Mouse (Mus musculus) forebrain, embryonic 11.5 days (tissue): ENCODE measurements around the gene Tnfrsf8. TPM values are rescaled to one million over a fixed set of nuclear protein-coding genes. Genes with fewer than 3 reads are reported as not detected.

Source experiments
- ATAC-seq: fragments of 200-750 bp; cut with Nextera tagmentation; replicated peaks from 2 replicates; pipeline ENCODE4 v1.8.0; 2017; ENCODE audit warnings: moderate TSS enrichment; ENCODE audit not compliant: low FRiP score
- DNase-seq: peaks from one replicate; pipeline ENCODE4 v3.0.0-alpha.2; 2017; ENCODE audit warnings: low spot score
- H3K27ac ChIP-seq: fragments of 300-500 bp; sonication (generic); 2 replicates; pipeline ENCODE4 v1.5.1; 2014; ENCODE audit warnings: low read depth, low read length
- H3K27me3 ChIP-seq: fragments of 300-500 bp; sonication (generic); 2 replicates; pipeline ENCODE4 v1.6.1; 2014; ENCODE audit warnings: mild to moderate bottlenecking, low read length, mixed read lengths; ENCODE audit not compliant: control insufficient read depth, insufficient read depth
- H3K36me3 ChIP-seq: fragments of 300-500 bp; sonication (generic); 2 replicates; pipeline ENCODE4 v1.6.1; 2014; ENCODE audit warnings: mild to moderate bottlenecking, low read length, moderate library complexity, mixed read lengths; ENCODE audit not compliant: control insufficient read depth, insufficient read depth
- H3K4me1 ChIP-seq: fragments of 300-500 bp; sonication (generic); replicated peaks from 2 replicates; pipeline ENCODE4 v1.6.1; 2014; ENCODE audit warnings: low read length, mixed read lengths; ENCODE audit not compliant: control insufficient read depth, insufficient read depth
- H3K4me2 ChIP-seq: fragments of 300-500 bp; sonication (generic); 2 replicates; pipeline ENCODE4 v1.6.1; 2014; ENCODE audit warnings: low read depth, mild to moderate bottlenecking, low read length, moderate library complexity, mixed read lengths; ENCODE audit not compliant: severe bottlenecking
- H3K4me3 ChIP-seq: fragments of 300-500 bp; sonication (generic); 2 replicates; pipeline ENCODE4 v1.5.1; 2014; ENCODE audit warnings: low read depth, low read length
- H3K9ac ChIP-seq: fragments of 300-500 bp; sonication (generic); 2 replicates; pipeline ENCODE4 v1.6.1; 2014; ENCODE audit warnings: low read length
- H3K9me3 ChIP-seq: fragments of 300-500 bp; sonication (generic); 2 replicates; pipeline ENCODE4 v1.6.1; 2016; ENCODE audit warnings: low read length, mixed read lengths; ENCODE audit not compliant: control insufficient read depth
- WGBS: fragments of 180-500 bp; shearing (Covaris S2); extraction: QIAGEN DNeasy Blood & Tissue Kit; methylation state at CpG from one replicate; pipeline ENCODE4 v1.1.7; 2014; 5-methylcytosine and 5-hydroxymethylcytosine counted together
- polyA plus RNA-seq: library from polyadenylated mRNA; unstranded; fragments of >200 nt; fragmentation: Nextera tagmentation; extraction: Ambion mirVana; gene quantifications from 2 replicates; pipeline ENCODE4 v1.2.1, GENCODE M21; 2014

Tnfrsf8 gene
- polyA plus RNA-seq, 1 experiment from 2014 or later = not detected

GRCm38 (mm10) chr4:145224613-145225012 is 90.4 kb downstream of the Tnfrsf8 start:
- Histone ChIP-seq H3K4me1 (no peaks in the 10 kb centered on the region), H3K36me3 (no peaks in the 10 kb centered on the region), H3K9me3 (no peaks in the 10 kb centered on the region), H3K27ac (no peak overlapping the region), H3K27me3 (no peaks in the 10 kb centered on the region), H3K4me3 (no peak overlapping the region), H3K4me2 (no peak overlapping the region), H3K9ac (no peak overlapping the region)
- ATAC-seq (no peak), DNase-seq (no peak)
- 91% methylated on average over 4 of the region's 4 CpGs for WGBS

GRCm38 (mm10) chr4:145222064-145222463 is 92.9 kb downstream of the Tnfrsf8 start:
- 89% methylated on average over 8 of the region's 8 CpGs for WGBS
- DNase-seq (no peak), ATAC-seq (no peak)

DNA sequence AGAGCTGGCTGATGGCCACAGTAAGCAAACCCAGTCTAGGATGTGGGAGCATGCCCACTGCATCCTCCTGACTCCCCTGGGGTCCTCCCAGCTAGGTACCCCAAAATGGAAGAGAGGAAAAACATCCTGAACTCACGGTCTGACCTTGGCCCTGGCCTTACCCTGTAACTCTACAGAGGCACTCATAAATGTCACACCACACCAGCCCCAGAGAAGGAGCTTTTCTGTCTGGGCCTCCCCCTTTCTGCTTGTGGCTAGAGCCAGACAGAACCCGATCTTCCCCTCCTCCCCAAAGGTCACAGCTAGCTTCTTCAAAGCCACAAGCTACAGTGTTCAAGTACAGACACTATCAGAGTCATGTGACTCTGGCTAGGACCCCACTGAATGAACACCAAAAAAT is 93.6 kb downstream of the Tnfrsf8 start:
- H3K4me3 ChIP-seq = no peak overlapping the region
- H3K27ac ChIP-seq = no peak overlapping the region
- ATAC-seq = no peak
- H3K27me3 ChIP-seq = no peaks in the 10 kb centered on the region
- no peak overlapping the region for H3K4me2 ChIP-seq
- no peaks in the 10 kb centered on the region for H3K4me1 ChIP-seq
- WGBS = 69% methylated on average over 2 of the region's 2 CpGs
- H3K9ac ChIP-seq = no peak overlapping the region
- H3K36me3 ChIP-seq = no peaks in the 10 kb centered on the region
- no peak for DNase-seq
- no peaks in the 10 kb centered on the region for H3K9me3 ChIP-seq

More at GRCm38 (mm10) chr4:145222064-145222463, 92.9 kb downstream of the Tnfrsf8 start:
- Histone ChIP-seq H3K4me1 (no peaks in the 10 kb centered on the region), H3K9me3 (no peaks in the 10 kb centered on the region), H3K4me3 (no peak overlapping the region), H3K36me3 (no peaks in the 10 kb centered on the region), H3K9ac (no peak overlapping the region), H3K4me2 (no peak overlapping the region), H3K27ac (no peak overlapping the region), H3K27me3 (no peaks in the 10 kb centered on the region)

DNA sequence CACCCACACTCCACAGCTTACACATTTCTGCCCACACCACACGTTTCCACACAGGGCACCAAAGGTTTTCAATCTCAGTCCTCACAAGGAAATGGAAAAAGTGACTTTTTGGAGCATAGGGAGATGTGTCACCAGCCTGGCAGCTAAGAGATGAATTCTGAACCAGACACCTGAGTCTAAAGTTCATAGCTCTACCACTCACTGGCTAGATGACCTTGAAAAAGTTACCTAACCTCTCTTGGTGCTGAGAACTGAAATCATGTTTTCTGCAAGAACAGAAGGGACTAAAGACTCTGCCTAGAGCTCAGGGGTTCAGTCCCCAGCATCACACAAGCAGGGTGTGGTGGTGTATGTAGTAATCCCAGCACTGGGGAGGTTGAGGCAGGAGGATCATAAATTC is 95.0 kb downstream of the Tnfrsf8 start:
- DNase-seq = no peak
- H3K4me3 ChIP-seq = no peak overlapping the region
- H3K9ac ChIP-seq = no peak overlapping the region
- H3K4me2 ChIP-seq = no peak overlapping the region
- no peak overlapping the region for H3K27ac ChIP-seq
- no peaks in the 10 kb centered on the region for H3K36me3 ChIP-seq
- H3K9me3 ChIP-seq = no peaks in the 10 kb centered on the region
- WGBS = 84% methylated on average over 1 of the region's 1 CpGs
- H3K4me1 ChIP-seq = no peaks in the 10 kb centered on the region
- no peaks in the 10 kb centered on the region for H3K27me3 ChIP-seq
- ATAC-seq = no peak

- Histone ChIP-seq H3K4me2 (no peak overlapping the region), H3K4me1 (no peaks in the 10 kb centered on the region), H3K9ac (no peak overlapping the region), H3K9me3 (no peaks in the 10 kb centered on the region), H3K4me3 (no peak overlapping the region), H3K27ac (no peak overlapping the region), H3K27me3 (no peaks in the 10 kb centered on the region), H3K36me3 (no peaks in the 10 kb centered on the region)
- DNase-seq (peak; percentile 57), ATAC-seq (no peak)
- 63% methylated on average over 15 of the region's 15 CpGs for WGBS
These were observed 95.6 kb downstream of the Tnfrsf8 start for GRCm38 (mm10) chr4:145219240-145219985.

DNA sequence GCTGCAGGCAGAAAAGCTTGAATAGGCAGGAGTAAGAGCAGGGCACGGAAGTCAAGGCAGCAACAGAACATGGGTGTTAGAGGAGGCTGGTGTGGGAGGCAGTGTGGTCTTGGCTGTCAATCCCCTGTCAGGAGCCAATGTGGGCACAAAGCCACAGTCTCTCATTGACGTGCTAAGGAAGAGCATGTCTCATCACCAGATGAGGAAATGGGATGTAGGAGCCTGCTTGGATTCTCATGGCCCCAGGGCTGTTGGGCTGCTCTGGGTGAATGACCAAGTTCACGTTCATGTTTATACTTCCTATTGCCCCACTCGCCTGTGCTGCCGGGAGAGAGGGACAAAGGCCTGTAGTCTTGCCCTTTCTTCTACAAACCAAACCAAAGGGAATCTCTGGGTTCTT is 97.1 kb downstream of the Tnfrsf8 start:
- H3K36me3 ChIP-seq = no peaks in the 10 kb centered on the region
- no peaks in the 10 kb centered on the region for H3K9me3 ChIP-seq
- DNase-seq (no peak), ATAC-seq (no peak)
- H3K27ac ChIP-seq = no peak overlapping the region
- H3K9ac ChIP-seq = no peak overlapping the region
- H3K4me1 ChIP-seq = no peaks in the 10 kb centered on the region
- no peaks in the 10 kb centered on the region for H3K27me3 ChIP-seq
- WGBS = 79% methylated on average over 5 of the region's 5 CpGs
- no peak overlapping the region for H3K4me3 ChIP-seq
- no peak overlapping the region for H3K4me2 ChIP-seq

Other genes starting within 250 kb of the Tnfrsf8 start
- 7.9 and 8.3 TPM in 2 replicates for gene Vps13d, start 120.2 kb downstream of the Tnfrsf8 start, polyA plus RNA-seq
- gene Tnfrsf1b, start 68.3 kb downstream of the Tnfrsf8 start, polyA plus RNA-seq = 2.1 TPM in 2 replicates
- not detected in 2 replicates for gene Zfp990, start 195.6 kb upstream of the Tnfrsf8 start, polyA plus RNA-seq